ENCODE assay signal across 8 mouse cellular contexts in the genomic region with DNA sequence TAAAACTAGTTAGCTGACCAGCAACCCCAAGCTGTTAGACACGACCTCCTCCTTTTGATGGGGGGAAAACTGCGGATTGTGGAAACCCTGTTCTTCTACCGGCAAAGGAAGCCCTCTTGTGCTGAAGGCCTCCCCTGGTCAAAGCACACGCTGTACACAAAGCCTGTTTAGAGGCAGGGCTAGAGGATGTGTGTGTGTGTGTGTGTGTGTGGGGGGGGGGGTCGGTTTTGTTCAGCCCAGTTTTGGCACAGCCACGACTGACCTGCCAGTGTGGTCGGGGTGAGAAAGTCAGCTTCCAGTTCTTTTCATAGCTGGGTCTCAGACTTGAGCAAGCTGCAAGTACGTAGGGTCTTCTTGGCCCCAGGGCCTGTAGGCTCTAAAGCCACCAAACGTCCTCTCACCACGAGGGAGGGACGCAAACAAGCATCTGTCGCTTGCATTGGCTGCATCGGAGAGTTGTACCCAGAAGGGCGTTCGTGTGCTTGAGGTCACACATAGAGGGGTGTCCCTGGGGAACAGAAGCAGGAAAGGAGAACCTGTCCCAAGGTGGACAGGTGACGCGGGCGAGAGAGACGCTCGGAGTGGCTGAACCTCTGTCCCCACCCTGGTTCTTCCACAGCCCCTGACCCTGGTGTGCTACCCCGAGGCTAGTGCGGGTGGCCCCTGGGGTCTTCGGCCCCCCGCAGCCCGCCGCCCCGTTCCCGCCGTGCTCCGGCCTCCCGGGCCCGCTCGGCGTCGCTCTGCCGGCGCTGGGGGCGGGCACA. TPM values are rescaled to one million over a fixed set of nuclear protein-coding genes. Genes with fewer than 3 reads are reported as not detected.
DNase-seq lines count a peak whose midpoint lies in the region.

No protein-coding gene starts in this region.

- peak overlapping the region; percentile 39 for H3K27ac ChIP-seq in brown adipose tissue, adult 24 weeks (replicated peaks; ENCODE audit: low read depth, low read length)
- peak overlapping the region; percentile 98 for H3K27ac ChIP-seq in forebrain, embryonic 10.5 days
- H3K27ac ChIP-seq in hindbrain, embryonic 10.5 days = peak overlapping the region; percentile 99

- peak overlapping the region; percentile 53 for H3K4me3 ChIP-seq in brown adipose tissue, adult 24 weeks (ENCODE audit: insufficient read depth, low read depth, low read length)
- peak overlapping the region; percentile 93 for H3K4me3 ChIP-seq in forebrain, embryonic 10.5 days
- H3K4me3 ChIP-seq in hindbrain, embryonic 10.5 days = peak overlapping the region; percentile 86

- peaks cover 6% of the 10 kb centered on the region; the same call in 1 of the 2 replicates for H3K27me3 ChIP-seq in forebrain, embryonic 10.5 days (ENCODE audit: poor library complexity, severe bottlenecking)
- no peaks in the 10 kb centered on the region for H3K27me3 ChIP-seq in hindbrain, embryonic 10.5 days (ENCODE audit: insufficient read depth, poor library complexity, severe bottlenecking)

- no peaks in the 10 kb centered on the region for H3K4me1 ChIP-seq in brown adipose tissue, adult 24 weeks (ENCODE audit: control insufficient read depth, insufficient read depth, insufficient read length, low read length)
- peaks cover 25% of the 10 kb centered on the region for H3K4me1 ChIP-seq in forebrain, embryonic 10.5 days
- H3K4me1 ChIP-seq in hindbrain, embryonic 10.5 days (replicated peaks) = peaks cover 20% of the 10 kb centered on the region

- DNase-seq in retina, postnatal 1 day = peak; percentile 82
- no peak for DNase-seq in retina, embryonic 14.5 days (ENCODE audit: low spot score)
- DNase-seq in forebrain, embryonic 10.5 days (ENCODE audit: extremely low spot score, low spot score) = peak; percentile 64
- peak; percentile 72 for DNase-seq in hindbrain, embryonic 10.5 days (ENCODE audit: low spot score)
- DNase-seq in layer of hippocampus, postnatal 25 days (ENCODE audit: extremely low spot score in 1 of 2, low spot score in 1 of 2) = peak; percentile 40 to 43
- peak; percentile 61 to 67 for DNase-seq in lung, postnatal 4 days
- peak; percentile 57 for DNase-seq in spleen, adult 12 weeks (ENCODE audit: low spot score)

- H3K36me3 ChIP-seq in forebrain, embryonic 10.5 days (replicated peaks) = peaks cover 11% of the 10 kb centered on the region; the same call in 1 of the 2 replicates
- H3K36me3 ChIP-seq in hindbrain, embryonic 10.5 days = peaks cover 15% of the 10 kb centered on the region

- WGBS in forebrain, embryonic 10.5 days = 1% methylated on average over 38 of the region's 38 CpGs
- WGBS in hindbrain, embryonic 10.5 days = 2% methylated on average over 38 of the region's 38 CpGs

- H3K9me3 ChIP-seq in forebrain, embryonic 10.5 days = no peaks in the 10 kb centered on the region
- H3K9me3 ChIP-seq in hindbrain, embryonic 10.5 days = no peaks in the 10 kb centered on the region

RNA-seq across cellular contexts. Expression of gene Mta3, which starts 0.4 kb away (rescaled TPM):
- 22.4 and 31.3 TPM in 2 replicates for polyA plus RNA-seq in brown adipose tissue, adult 24 weeks (2012; ENCODE audit: insufficient read depth, insufficient read length, missing spikeins)
- 31.8 and 34.0 TPM in 2 replicates for polyA plus RNA-seq in forebrain, embryonic 10.5 days (2016; fragmentation: Nextera tagmentation; extraction: Ambion mirVana)
- 35.7 and 40.3 TPM in 2 replicates for polyA plus RNA-seq in hindbrain, embryonic 10.5 days (2016; fragmentation: Nextera tagmentation; extraction: Ambion mirVana)
- 10 to 100 TPM; 83.8 to 89.0 TPM for total RNA-seq in layer of hippocampus, postnatal 25 days (2021)

Comparison
In these comparisons a context has a peak if more than half of its experiments do, and no peak if none do; other contexts are left out.
1. H3K27ac ChIP-seq: peak in every context shown above with its lines; median percentile 99 in hindbrain, embryonic 10.5 days; 98 in forebrain, embryonic 10.5 days; 39 in brown adipose tissue, adult 24 weeks.